Mouse (Mus musculus): Measurements from ENCODE around the gene Zeb2.

- TF ChIP-seq POLR2A (IDR thresholded peaks at IDR 0.05; ENCODE audit: borderline replicate concordance, extremely low read depth, insufficient read depth, insufficient read length, poor library complexity, severe bottlenecking) (0 out of 2 replicates have a peak, but pooled peaks have one; percentile 15), CTCF (IDR thresholded peaks at IDR 0.05; ENCODE audit: borderline replicate concordance, extremely low read depth, insufficient read depth, insufficient read length) (no peak)
Measured at GRCm38 (mm10) chr2:45109161-45109950, 7.8 kb downstream of the Zeb2 start.
